Mouse (Mus musculus) cerebellum, adult 18-20 months (tissue): ENCODE measurements around the gene Rbm39.
"Not testable (repeated sequence)": the region's sequence is repeated elsewhere in the genome, so short reads cannot be mapped to it uniquely, and the experiment has no call there.

Source experiments
- DNase-seq, 2 experiments: peaks; one replicate each; pipeline ENCODE4 v3.0.0; 2021

The Rbm39 gene

GRCm38 (mm10) chr2:156179796-156180093 is 293 bp downstream of the Rbm39 start:
- no peak for DNase-seq

- DNase-seq: peak; percentile 69 to 77
These were observed 817 bp downstream of the Rbm39 start for GRCm38 (mm10) chr2:156179046-156179795.

- no peak for DNase-seq
These were observed 2.4 kb downstream of the Rbm39 start for GRCm38 (mm10) chr2:156177651-156178050.

- no peak for DNase-seq
These were observed 3.0 kb downstream of the Rbm39 start for GRCm38 (mm10) chr2:156177079-156177478.

GRCm38 (mm10) chr2:156166557-156166956 is 13.5 kb downstream of the Rbm39 start:
- DNase-seq: no peak

- DNase-seq: no peak
These were observed 14.6 kb downstream of the Rbm39 start for GRCm38 (mm10) chr2:156165478-156165877.

- DNase-seq: peak in 1 of 2 experiments; percentile 14
These were observed 28.5 kb downstream of the Rbm39 start for GRCm38 (mm10) chr2:156151538-156151937.

- DNase-seq: no peak
These were observed 32.6 kb downstream of the Rbm39 start for GRCm38 (mm10) chr2:156147316-156147915.

GRCm38 (mm10) chr2:156146272-156146989 is 33.6 kb downstream of the Rbm39 start:
- no peak for DNase-seq

- DNase-seq: no peak
These were observed 34.4 kb downstream of the Rbm39 start for GRCm38 (mm10) chr2:156145486-156146130.

GRCm38 (mm10) chr2:156143953-156144724 is 35.9 kb downstream of the Rbm39 start, which contains the start of the genes Romo1 and Nfs1:
Gene Romo1, plus strand, starts transcription at chr2:156144039.
Gene Nfs1, minus strand, starts transcription at chr2:156144186.
- peak; percentile 89 to 90 for DNase-seq

GRCm38 (mm10) chr2:156143367-156143766 is 36.7 kb downstream of the Rbm39 start:
- DNase-seq: no peak

- no peak for DNase-seq
These were observed 37.2 kb downstream of the Rbm39 start for GRCm38 (mm10) chr2:156142820-156143219.

- no peak for DNase-seq
These were observed 44.3 kb downstream of the Rbm39 start for GRCm38 (mm10) chr2:156135695-156136094.

- DNase-seq: no peak
These were observed 45.9 kb downstream of the Rbm39 start for GRCm38 (mm10) chr2:156134161-156134560.

- no peak for DNase-seq
These were observed 53.0 kb downstream of the Rbm39 start, which contains the start of gene Gm28036 for GRCm38 (mm10) chr2:156126992-156127391. Gene Gm28036, minus strand, starts transcription at chr2:156127092.

GRCm38 (mm10) chr2:156123731-156124130 is 56.3 kb downstream of the Rbm39 start:
- DNase-seq: no peak

GRCm38 (mm10) chr2:156119566-156119965 is 60.5 kb downstream of the Rbm39 start:
- no peak for DNase-seq

- DNase-seq: not testable (repeated sequence)
These were observed 68.0 kb downstream of the Rbm39 start for GRCm38 (mm10) chr2:156112080-156112423.

GRCm38 (mm10) chr2:156111358-156112079 is 68.5 kb downstream of the Rbm39 start, which contains the start of the genes Cpne1 and Rbm12:
Gene Cpne1, minus strand, starts transcription at chr2:156111965.
Gene Rbm12, minus strand, starts transcription at chr2:156111978.
- peak; percentile 90 to 95 for DNase-seq

GRCm38 (mm10) chr2:156110627-156111357 is 69.2 kb downstream of the Rbm39 start:
- DNase-seq: peak; percentile 19 to 22
